Mouse (Mus musculus) R1 (cell line): ENCODE results near the gene Nin.
"Not testable (repeated sequence)": the region's sequence is repeated elsewhere in the genome, so short reads cannot be mapped to it uniquely, and the experiment has no call there.

ENCODE experiments used
- DNase-seq: peaks from one replicate; pipeline ENCODE4 v3.0.0-alpha.2; 2018; ENCODE audit warnings: low read depth, low spot score

Gene Nin

GRCm38 (mm10) chr12:70113351-70113750 is at the start of gene Nin:
Nin (minus strand) TSS chr12:70113717.
- no peak for DNase-seq

- no peak for DNase-seq
These were observed 47.5 kb upstream of the Nin start for GRCm38 (mm10) chr12:70161057-70161456.

GRCm38 (mm10) chr12:70157292-70158066 is 44.0 kb upstream of the Nin start:
- no peak for DNase-seq

GRCm38 (mm10) chr12:70156222-70156621 is 42.7 kb upstream of the Nin start:
- DNase-seq, result no peak

GRCm38 (mm10) chr12:70153842-70154241 is 40.3 kb upstream of the Nin start, which contains the start of gene Abhd12b:
Abhd12b (plus strand) TSS chr12:70154142.
- no peak for DNase-seq

- peak; percentile 86 for DNase-seq
These were observed 35.2 kb upstream of the Nin start for GRCm38 (mm10) chr12:70148631-70149265.

GRCm38 (mm10) chr12:70147986-70148630 is 34.6 kb upstream of the Nin start:
- DNase-seq, result peak; percentile 81

- no peak for DNase-seq
These were observed 32.1 kb upstream of the Nin start for GRCm38 (mm10) chr12:70145586-70145985.

- peak; percentile 66 for DNase-seq
These were observed 31.3 kb upstream of the Nin start for GRCm38 (mm10) chr12:70144637-70145448.

- not testable (repeated sequence) for DNase-seq
These were observed 30.6 kb upstream of the Nin start for GRCm38 (mm10) chr12:70144106-70144587.

- DNase-seq, result peak; percentile 33
These were observed 27.6 kb upstream of the Nin start for GRCm38 (mm10) chr12:70140993-70141576.

- no peak for DNase-seq
These were observed 27.0 kb upstream of the Nin start for GRCm38 (mm10) chr12:70140542-70140941.

GRCm38 (mm10) chr12:70139871-70140270 is 26.4 kb upstream of the Nin start:
- DNase-seq, result no peak

- no peak for DNase-seq
These were observed 24.1 kb upstream of the Nin start for GRCm38 (mm10) chr12:70137626-70138025.

GRCm38 (mm10) chr12:70137095-70137494 is 23.6 kb upstream of the Nin start:
- no peak for DNase-seq

- DNase-seq, result no peak
These were observed 22.8 kb upstream of the Nin start for GRCm38 (mm10) chr12:70136185-70136756.

GRCm38 (mm10) chr12:70134627-70135235 is 21.2 kb upstream of the Nin start:
- no peak for DNase-seq

- peak; percentile 18 for DNase-seq
These were observed 17.6 kb upstream of the Nin start for GRCm38 (mm10) chr12:70131042-70131675.

- DNase-seq, result peak; percentile 46
These were observed 15.6 kb upstream of the Nin start for GRCm38 (mm10) chr12:70129105-70129504.

- DNase-seq, result no peak
These were observed 13.1 kb upstream of the Nin start for GRCm38 (mm10) chr12:70126626-70127025.
